Mouse (Mus musculus): ENCODE data around the gene Iah1. TPM values are rescaled to one million over a fixed set of nuclear protein-coding genes. Genes with fewer than 3 reads are reported as not detected.
A peak's percentile ranks its signal among the peaks of the same experiment; 100 is the strongest.

Iah1 gene
- 64.7 and 65.3 TPM in 2 replicates for polyA plus RNA-seq (2015; fragmentation: Nextera tagmentation; extraction: Ambion mirVana)

GRCm38 (mm10) chr12:21315923-21316868 is at the start of gene Iah1:
Gene Iah1 (plus strand): TSS chr12:21316389.
- Histone ChIP-seq H3K36me3 (replicated peaks; ENCODE audit: insufficient read depth, low read length) (peaks cover 33% of the 10 kb centered on the region), H3K9me3 (ENCODE audit: low read length) (no peaks in the 10 kb centered on the region), H3K9ac (replicated peaks) (peak within 1 kb of the TSS; percentile 85), H3K27me3 (ENCODE audit: insufficient read depth, low read length) (no peaks in the 10 kb centered on the region), H3K4me1 (ENCODE audit: insufficient read depth) (peaks cover 19% of the 10 kb centered on the region), H3K4me2 (ENCODE audit: low read depth, low read length) (peak within 1 kb of the TSS; percentile 92), H3K4me3 (ENCODE audit: low read depth, low read length) (peak within 1 kb of the TSS; percentile 71), H3K27ac (ENCODE audit: low read depth) (peak within 1 kb of the TSS; percentile 76)
- peak; percentile 95 for ATAC-seq
- TF ChIP-seq EP300 (IDR thresholded peaks at IDR 0.05; ENCODE audit: low read depth): no peak
- no peak for TF ChIP-seq CTCF (IDR thresholded peaks at IDR 0.05; ENCODE audit: low read depth)
- DNase-seq: peak; percentile 93
- WGBS (ENCODE audit: insufficient replicate concordance): 3% methylated on average over 56 of the region's 59 CpGs

- Histone ChIP-seq H3K9ac (replicated peaks) (no peak overlapping the region), H3K27me3 (ENCODE audit: insufficient read depth, low read length) (no peaks in the 10 kb centered on the region), H3K4me2 (ENCODE audit: low read depth, low read length) (no peak overlapping the region), H3K36me3 (replicated peaks; ENCODE audit: insufficient read depth, low read length) (peaks cover 33% of the 10 kb centered on the region), H3K4me1 (ENCODE audit: insufficient read depth) (peaks cover 11% of the 10 kb centered on the region), H3K9me3 (ENCODE audit: low read length) (no peaks in the 10 kb centered on the region), H3K27ac (ENCODE audit: low read depth) (no peak overlapping the region), H3K4me3 (ENCODE audit: low read depth, low read length) (no peak overlapping the region)
- TF ChIP-seq CTCF (IDR thresholded peaks at IDR 0.05; ENCODE audit: low read depth) (no peak), EP300 (IDR thresholded peaks at IDR 0.05; ENCODE audit: low read depth) (no peak)
- 0 out of 2 replicates have a peak, but pooled peaks have one; percentile 3 for ATAC-seq
- 61% methylated on average over 2 of the region's 2 CpGs for WGBS (ENCODE audit: insufficient replicate concordance)
- no peak for DNase-seq
These were observed 49.4 kb upstream of the Iah1 start for GRCm38 (mm10) chr12:21266784-21267098.

GRCm38 (mm10) chr12:21268083-21268616 is 48.0 kb upstream of the Iah1 start:
- Histone ChIP-seq H3K27ac (ENCODE audit: low read depth) (no peak overlapping the region), H3K4me2 (ENCODE audit: low read depth, low read length) (no peak overlapping the region), H3K4me1 (ENCODE audit: insufficient read depth) (peaks cover 11% of the 10 kb centered on the region), H3K9me3 (ENCODE audit: low read length) (no peaks in the 10 kb centered on the region), H3K9ac (replicated peaks) (no peak overlapping the region), H3K36me3 (replicated peaks; ENCODE audit: insufficient read depth, low read length) (peaks cover 34% of the 10 kb centered on the region), H3K4me3 (ENCODE audit: low read depth, low read length) (no peak overlapping the region), H3K27me3 (ENCODE audit: insufficient read depth, low read length) (no peaks in the 10 kb centered on the region)
- DNase-seq (no peak), ATAC-seq (no peak)
- WGBS (ENCODE audit: insufficient replicate concordance): 88% methylated on average over 8 of the region's 8 CpGs
- TF ChIP-seq CTCF (IDR thresholded peaks at IDR 0.05; ENCODE audit: low read depth) (no peak), EP300 (IDR thresholded peaks at IDR 0.05; ENCODE audit: low read depth) (no peak)

- no peaks in the 10 kb centered on the region for H3K9me3 ChIP-seq (ENCODE audit: low read length)
- H3K36me3 ChIP-seq (replicated peaks; ENCODE audit: insufficient read depth, low read length): peaks cover 32% of the 10 kb centered on the region
- H3K27me3 ChIP-seq (ENCODE audit: insufficient read depth, low read length): no peaks in the 10 kb centered on the region
- DNase-seq (no peak), ATAC-seq (no peak)
- no peak overlapping the region for H3K4me3 ChIP-seq (ENCODE audit: low read depth, low read length)
- no peaks in the 10 kb centered on the region for H3K4me1 ChIP-seq (ENCODE audit: insufficient read depth)
- no peak overlapping the region for H3K4me2 ChIP-seq (ENCODE audit: low read depth, low read length)
- no peak overlapping the region for H3K27ac ChIP-seq (ENCODE audit: low read depth)
- 85% methylated on average over 7 of the region's 7 CpGs for WGBS (ENCODE audit: insufficient replicate concordance)
- TF ChIP-seq CTCF (IDR thresholded peaks at IDR 0.05; ENCODE audit: low read depth): no peak
- TF ChIP-seq EP300 (IDR thresholded peaks at IDR 0.05; ENCODE audit: low read depth): no peak
- no peak overlapping the region for H3K9ac ChIP-seq (replicated peaks)
These were observed 41.7 kb upstream of the Iah1 start for GRCm38 (mm10) chr12:21274446-21274845.

GRCm38 (mm10) chr12:21277352-21277864 is 38.8 kb upstream of the Iah1 start:
- Histone ChIP-seq H3K4me2 (ENCODE audit: low read depth, low read length) (no peak overlapping the region), H3K36me3 (replicated peaks; ENCODE audit: insufficient read depth, low read length) (peaks cover 7% of the 10 kb centered on the region), H3K27me3 (ENCODE audit: insufficient read depth, low read length) (no peaks in the 10 kb centered on the region), H3K4me1 (ENCODE audit: insufficient read depth) (no peaks in the 10 kb centered on the region), H3K27ac (ENCODE audit: low read depth) (no peak overlapping the region), H3K9ac (replicated peaks) (no peak overlapping the region), H3K9me3 (ENCODE audit: low read length) (no peaks in the 10 kb centered on the region), H3K4me3 (ENCODE audit: low read depth, low read length) (no peak overlapping the region)
- ATAC-seq (no peak), DNase-seq (no peak)
- WGBS (ENCODE audit: insufficient replicate concordance): 63% methylated on average over 1 of the region's 1 CpGs
- TF ChIP-seq EP300 (IDR thresholded peaks at IDR 0.05; ENCODE audit: low read depth): no peak
- no peak for TF ChIP-seq CTCF (IDR thresholded peaks at IDR 0.05; ENCODE audit: low read depth)

- 52% methylated on average over 11 of the region's 11 CpGs for WGBS (ENCODE audit: insufficient replicate concordance)
- DNase-seq: no peak
- Histone ChIP-seq H3K36me3 (replicated peaks; ENCODE audit: insufficient read depth, low read length) (peaks cover 3% of the 10 kb centered on the region), H3K27ac (ENCODE audit: low read depth) (peak within 1 kb of the TSS; percentile 91), H3K27me3 (ENCODE audit: insufficient read depth, low read length) (no peaks in the 10 kb centered on the region), H3K4me3 (ENCODE audit: low read depth, low read length) (peak within 1 kb of the TSS; percentile 93), H3K9ac (replicated peaks) (peak within 1 kb of the TSS; percentile 92), H3K4me1 (ENCODE audit: insufficient read depth) (peaks cover 21% of the 10 kb centered on the region), H3K4me2 (ENCODE audit: low read depth, low read length) (peak within 1 kb of the TSS; percentile 96), H3K9me3 (ENCODE audit: low read length) (no peaks in the 10 kb centered on the region)
- TF ChIP-seq CTCF (IDR thresholded peaks at IDR 0.05; ENCODE audit: low read depth) (peak; percentile 38), EP300 (IDR thresholded peaks at IDR 0.05; ENCODE audit: low read depth) (no peak)
- no peak for ATAC-seq
These were observed 31.3 kb upstream of the Iah1 start, which contains the start of gene Cpsf3 for GRCm38 (mm10) chr12:21284761-21285441. Gene Cpsf3 (plus strand): TSS chr12:21285391.

Measured in liver, postnatal 0 days (tissue).